Mouse (Mus musculus): ENCODE results near the gene Ninl. TPM values are rescaled to one million over a fixed set of nuclear protein-coding genes. Genes with fewer than 3 reads are reported as not detected.

Ninl gene
- polyA plus RNA-seq, 1 experiment from 2014 or later: 9.4 TPM

- H3K36me3 ChIP-seq: no peaks in the 10 kb centered on the region
- peaks cover 6% of the 10 kb centered on the region; the same call in 1 of the 2 replicates for H3K4me1 ChIP-seq
- H3K9me3 ChIP-seq: no peaks in the 10 kb centered on the region
- WGBS: 65% methylated on average over 1 of the region's 1 CpGs
- H3K27ac ChIP-seq: no peak overlapping the region
- H3K9ac ChIP-seq: no peak overlapping the region
- no peaks in the 10 kb centered on the region for H3K27me3 ChIP-seq (replicated peaks)
- H3K4me2 ChIP-seq: peak overlapping the region; percentile 95
- peak; percentile 42 for ATAC-seq (ENCODE audit: insufficient read depth, low FRiP score, low read depth)
- H3K4me3 ChIP-seq (replicated peaks): peak overlapping the region; percentile 74
Measured at GRCm38 (mm10) chr2:151009515-151010085, 29.6 kb downstream of the Ninl start.

DNA sequence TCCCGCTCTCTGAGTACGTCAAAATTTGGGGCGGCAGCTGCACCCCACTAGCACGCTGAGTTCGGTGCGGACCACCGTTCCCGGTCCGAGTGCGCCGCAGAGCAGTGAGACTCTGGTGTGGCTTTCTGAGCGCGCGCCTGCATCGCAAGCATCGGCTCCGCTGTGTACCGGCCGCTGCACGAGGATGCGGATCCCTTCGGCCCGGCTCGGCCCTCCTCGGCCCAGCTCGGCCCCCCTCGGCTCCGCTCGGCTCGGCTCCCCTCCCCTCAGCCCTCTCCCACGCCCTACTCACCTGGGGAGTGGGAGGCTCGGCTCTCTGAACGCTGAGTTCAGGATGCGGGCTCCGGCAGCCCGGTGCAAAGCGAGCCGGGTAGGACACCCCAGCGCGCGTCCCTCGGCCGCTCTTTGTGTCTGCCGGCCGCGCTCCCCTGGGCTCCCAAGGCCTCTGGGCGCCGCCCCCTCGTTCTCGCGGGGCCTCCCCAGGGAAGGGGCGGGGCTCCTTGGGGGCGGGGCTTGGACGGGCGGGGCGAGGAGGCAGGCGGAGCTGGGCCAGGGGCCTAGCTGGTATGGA is 30.2 kb downstream of the Ninl start:
- Histone ChIP-seq H3K9me3 (no peaks in the 10 kb centered on the region), H3K27me3 (replicated peaks) (no peaks in the 10 kb centered on the region), H3K27ac (peak overlapping the region; percentile 72), H3K36me3 (no peaks in the 10 kb centered on the region), H3K4me2 (peak overlapping the region; percentile 95), H3K4me3 (replicated peaks) (peak overlapping the region; percentile 74), H3K9ac (peak overlapping the region; percentile 74), H3K4me1 (peaks cover 6% of the 10 kb centered on the region; the same call in 1 of the 2 replicates)
- under 1% methylated on average over 57 of the region's 57 CpGs for WGBS
- peak; percentile 95 for ATAC-seq (ENCODE audit: insufficient read depth, low FRiP score, low read depth)

DNA sequence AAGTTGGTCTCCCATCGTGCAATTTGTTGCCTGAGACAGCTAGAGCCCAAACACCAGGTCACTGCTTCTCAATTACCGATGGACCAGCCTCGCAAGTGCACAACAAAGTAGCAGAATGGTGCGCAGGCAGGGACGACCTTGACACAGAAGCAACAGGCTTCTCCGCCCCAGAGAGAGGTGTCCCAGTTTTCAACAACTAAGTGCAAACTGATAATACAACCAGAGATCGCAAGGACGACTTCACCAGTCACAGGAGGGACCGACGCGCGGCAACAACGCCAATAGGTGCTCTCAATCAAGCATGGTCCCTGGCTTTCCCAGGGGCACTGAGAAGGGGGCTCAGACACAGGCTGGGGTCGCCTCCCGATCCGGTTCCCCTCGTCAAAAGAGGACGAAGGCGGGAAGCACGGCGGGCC is 30.7 kb downstream of the Ninl start:
- Histone ChIP-seq H3K27me3 (replicated peaks) (no peaks in the 10 kb centered on the region), H3K4me2 (peak overlapping the region; percentile 95), H3K4me1 (peaks cover 6% of the 10 kb centered on the region; the same call in 1 of the 2 replicates), H3K9ac (peak overlapping the region; percentile 74), H3K27ac (peak overlapping the region; percentile 72; the same call in 1 of the 2 replicates), H3K36me3 (no peaks in the 10 kb centered on the region), H3K4me3 (replicated peaks) (peak overlapping the region; percentile 74), H3K9me3 (no peaks in the 10 kb centered on the region)
- peak; percentile 23; the same call in 1 of the 2 replicates for ATAC-seq (ENCODE audit: insufficient read depth, low FRiP score, low read depth)
- under 1% methylated on average over 21 of the region's 21 CpGs for WGBS

GRCm38 (mm10) chr2:151008006-151008405 is 31.2 kb downstream of the Ninl start:
- H3K27ac ChIP-seq: no peak overlapping the region
- 31% methylated on average over 6 of the region's 6 CpGs for WGBS
- H3K4me2 ChIP-seq: peak overlapping the region; percentile 95
- ATAC-seq (ENCODE audit: insufficient read depth, low FRiP score, low read depth): no peak
- peaks cover 6% of the 10 kb centered on the region; the same call in 1 of the 2 replicates for H3K4me1 ChIP-seq
- H3K27me3 ChIP-seq (replicated peaks): no peaks in the 10 kb centered on the region
- H3K4me3 ChIP-seq (replicated peaks): peak overlapping the region; percentile 74
- no peak overlapping the region for H3K9ac ChIP-seq
- H3K36me3 ChIP-seq: no peaks in the 10 kb centered on the region
- H3K9me3 ChIP-seq: no peaks in the 10 kb centered on the region

GRCm38 (mm10) chr2:151006281-151006945 is 32.8 kb downstream of the Ninl start:
- 76% methylated on average over 5 of the region's 5 CpGs for WGBS

GRCm38 (mm10) chr2:151004390-151004789 is 34.8 kb downstream of the Ninl start:
- no peak overlapping the region for H3K27ac ChIP-seq
- H3K9me3 ChIP-seq: no peaks in the 10 kb centered on the region
- no peak overlapping the region for H3K9ac ChIP-seq
- H3K36me3 ChIP-seq: no peaks in the 10 kb centered on the region
- no peaks in the 10 kb centered on the region for H3K27me3 ChIP-seq (replicated peaks)
- H3K4me3 ChIP-seq (replicated peaks): no peak overlapping the region
- H3K4me2 ChIP-seq: no peak overlapping the region
- H3K4me1 ChIP-seq: peaks cover 6% of the 10 kb centered on the region; the same call in 1 of the 2 replicates
- ATAC-seq (ENCODE audit: insufficient read depth, low FRiP score, low read depth): no peak
- 84% methylated on average over 10 of the region's 10 CpGs for WGBS

More at GRCm38 (mm10) chr2:151006281-151006945, 32.8 kb downstream of the Ninl start:
- H3K9me3 ChIP-seq: no peaks in the 10 kb centered on the region
- H3K27me3 ChIP-seq (replicated peaks): no peaks in the 10 kb centered on the region
- H3K4me2 ChIP-seq: no peak overlapping the region
- no peak overlapping the region for H3K9ac ChIP-seq
- peaks cover 6% of the 10 kb centered on the region; the same call in 1 of the 2 replicates for H3K4me1 ChIP-seq
- ATAC-seq (ENCODE audit: insufficient read depth, low FRiP score, low read depth): no peak
- no peaks in the 10 kb centered on the region for H3K36me3 ChIP-seq
- H3K4me3 ChIP-seq (replicated peaks): no peak overlapping the region
- no peak overlapping the region for H3K27ac ChIP-seq

DNA sequence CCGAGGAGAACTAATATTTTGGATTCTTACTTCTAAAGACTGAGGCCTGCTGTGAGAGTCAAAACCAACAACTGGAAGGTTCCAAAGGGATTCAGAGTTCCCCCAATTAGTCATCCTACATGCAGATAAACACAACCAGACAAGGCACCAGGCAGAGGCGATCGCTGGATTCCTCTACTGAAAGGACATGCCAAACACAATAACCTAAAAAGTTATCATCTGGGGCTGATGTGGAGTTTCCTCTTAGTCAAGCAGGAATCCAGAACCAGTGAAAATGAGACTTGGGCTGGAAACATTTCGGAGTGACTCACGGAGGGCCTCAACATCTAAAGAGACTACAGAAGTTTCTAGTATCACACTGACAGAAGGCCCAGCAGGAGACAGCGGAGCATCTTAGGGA is 35.4 kb downstream of the Ninl start:
- no peaks in the 10 kb centered on the region for H3K9me3 ChIP-seq
- H3K27ac ChIP-seq: no peak overlapping the region
- no peak overlapping the region for H3K9ac ChIP-seq
- no peak overlapping the region for H3K4me2 ChIP-seq
- ATAC-seq (ENCODE audit: insufficient read depth, low FRiP score, low read depth): no peak
- H3K4me1 ChIP-seq: peaks cover 6% of the 10 kb centered on the region; the same call in 1 of the 2 replicates
- H3K4me3 ChIP-seq (replicated peaks): no peak overlapping the region
- H3K36me3 ChIP-seq: no peaks in the 10 kb centered on the region
- whole genome bisulfite sequencing: 69% methylated on average over 6 of the region's 6 CpGs
- no peaks in the 10 kb centered on the region for H3K27me3 ChIP-seq (replicated peaks)

GRCm38 (mm10) chr2:151001619-151002175 is 37.5 kb downstream of the Ninl start:
- Histone ChIP-seq H3K4me1 (no peaks in the 10 kb centered on the region), H3K4me3 (replicated peaks) (no peak overlapping the region), H3K27ac (no peak overlapping the region), H3K9ac (no peak overlapping the region), H3K9me3 (no peaks in the 10 kb centered on the region), H3K27me3 (replicated peaks) (no peaks in the 10 kb centered on the region), H3K4me2 (no peak overlapping the region), H3K36me3 (no peaks in the 10 kb centered on the region)
- 73% methylated on average over 5 of the region's 5 CpGs for WGBS
- ATAC-seq (ENCODE audit: insufficient read depth, low FRiP score, low read depth): no peak

DNA sequence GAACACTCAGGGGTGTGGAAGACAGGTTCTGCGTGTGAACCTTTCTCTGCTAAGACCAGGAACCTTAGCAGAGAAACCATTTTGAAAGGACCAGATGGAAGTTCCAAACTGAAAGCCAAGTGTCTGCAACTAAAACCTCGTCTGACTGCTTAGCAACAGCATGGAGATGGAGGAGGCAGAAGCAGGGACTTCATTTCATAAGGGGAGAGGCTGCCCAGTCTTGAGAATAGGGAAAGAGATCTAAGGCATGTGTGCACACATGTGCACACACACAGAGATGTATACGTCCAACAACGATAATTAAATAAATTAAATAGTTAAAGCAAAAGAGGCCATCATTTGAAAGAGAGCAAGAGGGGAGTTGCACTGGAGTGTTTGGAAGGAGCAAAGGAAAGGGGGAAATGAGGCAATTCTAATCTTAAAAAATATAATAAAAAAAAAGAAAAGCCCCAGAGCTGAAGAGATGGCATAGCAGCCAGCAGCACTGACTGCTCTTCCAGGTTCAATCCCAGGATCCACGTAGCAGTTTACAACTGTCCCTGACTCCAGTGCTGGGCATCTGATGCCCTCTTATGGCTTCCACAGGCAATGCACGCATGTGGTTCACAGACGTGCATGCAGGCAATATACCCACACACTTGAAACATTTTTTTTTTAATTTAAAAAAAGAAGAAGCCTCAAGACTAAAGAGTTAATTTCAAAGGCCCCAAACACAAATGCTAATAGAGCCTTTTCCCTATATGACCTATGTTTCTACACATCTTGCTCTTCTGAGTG is 38.6 kb downstream of the Ninl start:
- no peak overlapping the region for H3K4me3 ChIP-seq (replicated peaks)
- no peak overlapping the region for H3K27ac ChIP-seq
- H3K4me2 ChIP-seq: no peak overlapping the region
- WGBS: 55% methylated on average over 7 of the region's 7 CpGs
- no peaks in the 10 kb centered on the region for H3K27me3 ChIP-seq (replicated peaks)
- H3K36me3 ChIP-seq: no peaks in the 10 kb centered on the region
- H3K4me1 ChIP-seq: no peaks in the 10 kb centered on the region
- H3K9ac ChIP-seq: no peak overlapping the region
- H3K9me3 ChIP-seq: no peaks in the 10 kb centered on the region
- ATAC-seq (ENCODE audit: insufficient read depth, low FRiP score, low read depth): peak; percentile 76

GRCm38 (mm10) chr2:150999021-150999420 is 40.2 kb downstream of the Ninl start:
- no peaks in the 10 kb centered on the region for H3K36me3 ChIP-seq
- H3K4me2 ChIP-seq: no peak overlapping the region
- 56% methylated on average over 3 of the region's 3 CpGs for WGBS
- no peaks in the 10 kb centered on the region for H3K27me3 ChIP-seq (replicated peaks)
- H3K9me3 ChIP-seq: no peaks in the 10 kb centered on the region
- H3K27ac ChIP-seq: no peak overlapping the region
- no peak overlapping the region for H3K9ac ChIP-seq
- ATAC-seq (ENCODE audit: insufficient read depth, low FRiP score, low read depth): no peak
- no peak overlapping the region for H3K4me3 ChIP-seq (replicated peaks)
- no peaks in the 10 kb centered on the region for H3K4me1 ChIP-seq

DNA sequence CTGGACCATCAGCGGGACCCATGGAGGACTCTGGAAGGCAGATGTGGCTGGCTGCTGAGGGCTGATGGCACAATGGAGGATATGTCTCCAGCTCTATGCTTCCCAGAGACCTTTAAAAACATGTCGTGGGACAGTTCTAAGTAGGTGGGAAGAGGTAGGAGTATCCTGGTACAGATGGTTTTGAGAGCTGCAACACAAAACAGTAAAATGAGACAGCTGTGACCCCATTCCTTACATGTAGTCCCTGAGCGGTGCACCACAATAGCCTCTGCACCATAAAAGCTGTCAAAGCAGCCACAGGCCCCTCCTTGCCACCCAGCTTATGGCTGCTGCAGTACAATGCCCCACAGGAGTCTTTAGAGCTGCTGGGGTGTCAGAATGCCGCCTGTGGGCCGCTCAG is 41.6 kb downstream of the Ninl start:
- Histone ChIP-seq H3K27me3 (replicated peaks) (no peaks in the 10 kb centered on the region), H3K27ac (no peak overlapping the region), H3K9me3 (no peaks in the 10 kb centered on the region), H3K4me2 (no peak overlapping the region), H3K9ac (no peak overlapping the region), H3K36me3 (no peaks in the 10 kb centered on the region), H3K4me1 (no peaks in the 10 kb centered on the region), H3K4me3 (replicated peaks) (no peak overlapping the region)
- WGBS: 79% methylated on average over 5 of the region's 5 CpGs
- ATAC-seq (ENCODE audit: insufficient read depth, low FRiP score, low read depth): no peak
